Mouse (Mus musculus) myocyte (in vitro differentiated cells): Measurements from ENCODE around the gene Gabarap.

Experiments
- E2F4 ChIP-seq: IDR thresholded peaks from one replicate; pipeline ENCODE4 v1.6.1; 2011; ENCODE audit warnings: mild to moderate bottlenecking, control low read depth, moderate library complexity; ENCODE audit not compliant: insufficient read depth
- MAX ChIP-seq: IDR thresholded peaks from one replicate; pipeline ENCODE4 v1.6.1; 2011; ENCODE audit warnings: low read depth, mild to moderate bottlenecking, control low read depth
- MYOD1 ChIP-seq, 3 experiments: IDR thresholded peaks; one replicate each; pipeline ENCODE4 v1.6.1; 2011; ENCODE audit warnings: control low read depth in 2 of 3, low read depth in 2 of 3, mild to moderate bottlenecking in 2 of 3, moderate library complexity in 1 of 3; ENCODE audit not compliant: insufficient read length in 2 of 3, control insufficient read depth in 1 of 3
- MYOG ChIP-seq, 3 experiments: IDR thresholded peaks; one replicate each; pipeline ENCODE4 v1.6.1; 2011; ENCODE audit warnings: control low read depth in 2 of 3, low read depth in 2 of 3, mild to moderate bottlenecking in 2 of 3; ENCODE audit not compliant: insufficient read length in 2 of 3, control insufficient read depth in 1 of 3, insufficient read depth in 1 of 3
- POLR2A ChIP-seq: IDR thresholded peaks from one replicate; pipeline ENCODE4 v1.6.1; 2011; ENCODE audit warnings: low read depth, mild to moderate bottlenecking, control low read depth, moderate library complexity; ENCODE audit not compliant: insufficient read length
- POLR2AphosphoS2 ChIP-seq: IDR thresholded peaks from one replicate; pipeline ENCODE4 v1.6.1; 2011; ENCODE audit warnings: low read depth, control low read depth; ENCODE audit not compliant: insufficient read length
- REST ChIP-seq: IDR thresholded peaks from one replicate; pipeline ENCODE4 v1.6.1; 2011; ENCODE audit warnings: mild to moderate bottlenecking, control low read depth, moderate library complexity; ENCODE audit not compliant: insufficient read depth, insufficient read length
- USF1 ChIP-seq: IDR thresholded peaks from one replicate; pipeline ENCODE4 v1.6.1; 2011; ENCODE audit warnings: low read depth, mild to moderate bottlenecking, control low read depth, moderate library complexity

DNA sequence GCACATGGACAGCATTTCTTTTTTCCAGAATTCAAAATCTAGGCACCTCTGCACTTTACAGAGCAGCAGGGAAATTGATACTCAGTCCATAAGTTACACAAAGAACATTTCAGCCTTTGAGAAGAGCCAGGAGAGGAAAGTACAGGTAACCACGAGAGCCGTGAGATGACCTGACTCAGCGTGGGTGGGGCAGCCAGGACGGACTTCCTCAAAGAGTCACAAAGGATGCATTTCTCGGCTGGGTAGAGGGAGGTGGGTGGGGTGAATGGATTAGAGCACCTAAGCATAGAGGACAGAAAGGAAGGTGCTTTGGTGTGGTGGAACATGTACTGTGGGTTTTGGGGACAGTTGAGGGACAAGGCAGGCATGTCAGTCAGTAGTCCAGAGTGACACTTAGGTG, 29.1 kb upstream of the Gabarap start:
- no peak for TF ChIP-seq POLR2A
- no peak for TF ChIP-seq MYOD1 (IDR thresholded peaks at IDR 0.05; ENCODE audit: control insufficient read depth in 1 of 3, insufficient read length in 2 of 3, low read depth in 2 of 3)
- TF ChIP-seq REST, result no peak
- no peak for TF ChIP-seq POLR2AphosphoS2
- no peak for TF ChIP-seq USF1
- no peak for TF ChIP-seq MAX
- TF ChIP-seq E2F4, result no peak
- no peak for TF ChIP-seq MYOG (IDR thresholded peaks at IDR 0.05; ENCODE audit: control insufficient read depth in 1 of 3, insufficient read depth in 1 of 3, insufficient read length in 2 of 3, low read depth in 2 of 3)
